Mouse (Mus musculus) G1E (cell line): ENCODE measurements around the gene 4933414I15Rik. TPM values are rescaled to one million over a fixed set of nuclear protein-coding genes. Genes with fewer than 3 reads are reported as not detected.

Experiments
- ATAC-seq: 2 replicates; pipeline ENCODE4 v1.8.0; 2016; ENCODE audit warnings: mild to moderate bottlenecking; ENCODE audit not compliant: insufficient number of reproducible peaks, poor library complexity, low FRiP score, severe bottlenecking; ENCODE audit errors: extremely low read depth
- DNase-seq: peaks from one replicate; pipeline ENCODE4 v3.0.0; 2012; ENCODE audit warnings: low spot score
- H3K27me3 ChIP-seq: 2 replicates; pipeline ENCODE4 v1.6.1; 2012; ENCODE audit warnings: mild to moderate bottlenecking, low read length, inconsistent platforms; ENCODE audit not compliant: insufficient read depth
- H3K36me3 ChIP-seq: replicated peaks from 2 replicates; pipeline ENCODE3; 2012; ENCODE audit warnings: mild to moderate bottlenecking, inconsistent platforms
- H3K4me1 ChIP-seq: 2 replicates; pipeline ENCODE4 v1.6.1; 2012; ENCODE audit warnings: low read depth, low read length, inconsistent platforms, mixed read lengths; ENCODE audit not compliant: insufficient read depth
- H3K4me3 ChIP-seq: 2 replicates; pipeline ENCODE4 v1.5.1; 2012; ENCODE audit warnings: low read depth, mild to moderate bottlenecking, inconsistent platforms, low read length, moderate library complexity, mixed read lengths
- H3K9me3 ChIP-seq: replicated peaks from 2 replicates; pipeline ENCODE4 v1.6.1; 2012; ENCODE audit warnings: inconsistent platforms
- CTCF ChIP-seq: IDR thresholded peaks from 2 replicates; pipeline ENCODE4 v1.5.1; 2012; ENCODE audit warnings: low read depth, low read length, inconsistent platforms, mixed read lengths
- GATA1 ChIP-seq: IDR thresholded peaks from 2 replicates; pipeline ENCODE4 v1.6.1; 2012; ENCODE audit warnings: borderline replicate concordance, low read length, inconsistent platforms, mixed read lengths
- GATA2 ChIP-seq: IDR thresholded peaks from 2 replicates; pipeline ENCODE4 v1.6.1; 2012; ENCODE audit warnings: low read depth, low read length, inconsistent platforms, borderline replicate concordance
- POLR2AphosphoS5 ChIP-seq: IDR thresholded peaks from 2 replicates; pipeline ENCODE4 v1.6.1; 2012; ENCODE audit warnings: low read depth, low read length, inconsistent platforms; ENCODE audit not compliant: insufficient replicate concordance
- TAL1 ChIP-seq: conservative IDR thresholded peaks from 2 replicates; pipeline ENCODE4 v1.6.1; 2012; ENCODE audit warnings: low read depth, low read length, inconsistent platforms, mixed read lengths
- polyA plus RNA-seq: library from polyadenylated mRNA; stranded (reverse); fragments of >175 nt; gene quantifications from 2 replicates; pipeline ENCODE4 v1.2.3, GENCODE M21; 2012
- total RNA-seq, 2 experiments: library from RNA; stranded (forward) in 1 of 2; stranded (reverse) in 1 of 2; fragments of 200-1000 nt in 1 of 2; fragments of >200 nt in 1 of 2; fragmentation: Nextera tagmentation in 1 of 2; gene quantifications; 2 replicates each; pipeline ENCODE4 v1.2.3; 2014 to 2017

4933414I15Rik gene
- total and polyA plus RNA-seq, 3 experiments = not detected

DNA sequence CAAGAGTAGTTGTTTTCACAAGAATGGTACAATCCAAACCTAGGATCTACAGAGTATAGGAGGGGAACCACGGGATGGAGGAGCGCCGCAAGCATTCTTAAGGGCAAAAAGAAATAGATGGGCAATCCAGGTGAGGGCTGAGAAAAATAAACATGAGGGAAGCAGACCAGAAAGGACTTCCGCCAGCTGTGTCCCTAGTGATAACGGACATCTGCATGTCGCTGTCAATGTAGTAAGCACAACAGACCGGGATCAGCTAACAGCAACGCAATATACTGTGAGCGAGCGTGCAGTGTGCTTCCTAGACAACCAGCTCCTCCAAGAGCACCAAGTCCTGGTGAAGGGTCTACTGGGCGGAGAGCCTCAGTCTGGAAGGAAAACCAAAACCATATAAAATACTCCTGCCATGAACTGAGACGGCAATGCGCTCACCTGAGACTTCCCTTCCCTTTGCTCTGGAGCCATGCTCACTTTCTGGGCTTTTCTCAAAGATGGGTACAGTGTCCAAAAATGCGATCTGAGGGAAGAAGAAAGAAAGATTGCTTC lies 13.0 kb downstream of the 4933414I15Rik start:
- H3K9me3 ChIP-seq = peaks cover 52% of the 10 kb centered on the region
- no peaks in the 10 kb centered on the region for H3K27me3 ChIP-seq
- no peaks in the 10 kb centered on the region for H3K4me1 ChIP-seq
- H3K4me3 ChIP-seq = no peak overlapping the region
- ATAC-seq (no peak), DNase-seq (no peak)
- H3K36me3 ChIP-seq = no peaks in the 10 kb centered on the region
- TF ChIP-seq CTCF = no peak
- no peak for TF ChIP-seq GATA2

DNA sequence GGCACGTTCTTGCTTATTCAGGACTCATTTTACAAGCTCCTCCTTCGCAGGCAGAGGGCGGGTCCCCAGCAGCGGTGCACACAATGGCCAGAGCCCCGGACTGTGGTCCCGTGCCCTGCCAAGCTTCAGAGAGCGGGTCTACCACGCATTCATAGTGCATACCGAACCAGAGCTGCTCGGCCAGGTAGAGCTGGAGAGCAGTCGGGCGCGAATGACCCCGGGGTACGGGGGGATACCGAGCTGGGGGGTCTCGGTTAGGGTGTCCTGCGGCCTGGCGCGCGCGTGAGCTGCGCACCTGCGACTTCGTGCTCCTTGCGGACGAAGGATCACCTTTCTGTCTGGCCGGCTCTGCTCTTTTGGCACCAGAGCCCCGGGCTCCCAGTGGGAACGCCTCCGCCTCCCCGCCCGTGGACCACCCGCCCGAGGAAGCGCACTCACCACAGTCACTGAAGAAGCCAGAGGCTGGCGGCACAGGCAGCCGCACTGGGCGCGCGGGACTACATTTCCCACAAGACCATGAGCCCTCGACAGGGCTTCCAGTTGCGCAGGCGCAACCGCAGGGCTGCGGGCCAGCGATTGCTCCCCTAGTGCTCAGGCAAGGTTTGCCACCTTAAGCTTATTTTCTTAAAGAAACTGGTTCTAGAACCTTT lies 27.8 kb downstream of the 4933414I15Rik start, which contains the start of gene Zfp2:
Gene Zfp2, minus strand, starts transcription at position 495 of the 650 bp plus-strand sequence.
- Histone ChIP-seq H3K4me1 (no peaks in the 10 kb centered on the region), H3K27me3 (no peaks in the 10 kb centered on the region), H3K4me3 (no peak within 1 kb of the TSS), H3K9me3 (peaks cover 41% of the 10 kb centered on the region), H3K36me3 (no peaks in the 10 kb centered on the region)
- ATAC-seq (no peak), DNase-seq (no peak)
- TF ChIP-seq POLR2AphosphoS5 = no peak
- TF ChIP-seq GATA1 = no peak
- TF ChIP-seq CTCF = no peak
- TF ChIP-seq TAL1 = no peak
- no peak for TF ChIP-seq GATA2

DNA sequence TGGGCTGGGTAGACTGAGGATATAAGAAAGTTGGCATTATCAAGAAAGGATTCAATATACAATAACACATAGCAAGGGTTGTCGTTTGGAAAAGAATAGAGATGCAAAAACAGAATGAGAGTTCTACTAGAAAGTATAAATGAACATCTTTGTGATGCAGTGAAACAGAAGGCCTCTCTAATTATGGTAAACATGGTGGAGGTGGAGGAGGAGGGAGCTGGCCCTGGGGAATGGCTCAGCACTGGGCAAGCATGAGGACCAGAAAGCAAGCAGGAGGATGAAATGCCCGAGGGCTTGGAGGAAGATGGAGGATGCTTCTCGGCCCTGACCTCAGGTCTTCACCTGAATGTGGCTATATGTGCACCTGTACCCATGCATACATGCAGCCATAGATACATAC lies 29.1 kb downstream of the 4933414I15Rik start:
- ATAC-seq = no peak
- no peaks in the 10 kb centered on the region for H3K27me3 ChIP-seq
- peaks cover 49% of the 10 kb centered on the region for H3K9me3 ChIP-seq
- H3K36me3 ChIP-seq = no peaks in the 10 kb centered on the region
- no peak overlapping the region for H3K4me3 ChIP-seq
- TF ChIP-seq GATA1 = no peak
- TF ChIP-seq CTCF = no peak
- no peak for TF ChIP-seq GATA2
- no peak for TF ChIP-seq TAL1
- no peak for TF ChIP-seq POLR2AphosphoS5
- no peaks in the 10 kb centered on the region for H3K4me1 ChIP-seq
- no peak for DNase-seq

DNA sequence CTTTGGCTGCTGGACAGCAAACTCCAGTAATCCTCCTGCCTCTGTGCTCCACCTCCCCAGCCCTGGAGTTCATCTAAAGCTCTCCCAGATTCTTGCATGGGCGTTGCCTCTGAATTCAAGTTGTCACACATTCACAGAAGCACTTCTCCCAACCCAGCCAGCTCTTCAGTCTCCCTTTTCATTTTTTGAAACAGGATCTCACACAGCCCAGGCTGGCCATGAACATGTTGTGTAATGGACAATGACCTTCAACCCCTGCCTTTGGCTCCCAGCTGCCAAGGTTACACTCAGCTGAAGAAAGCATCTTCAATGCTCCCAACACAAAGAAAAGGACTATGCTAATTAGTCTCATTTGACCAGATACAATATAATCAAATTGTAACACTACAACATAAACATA lies 30.3 kb downstream of the 4933414I15Rik start:
- H3K27me3 ChIP-seq = no peaks in the 10 kb centered on the region
- ATAC-seq (no peak), DNase-seq (no peak)
- H3K36me3 ChIP-seq = no peaks in the 10 kb centered on the region
- no peaks in the 10 kb centered on the region for H3K4me1 ChIP-seq
- TF ChIP-seq GATA2 (no peak), POLR2AphosphoS5 (no peak), TAL1 (no peak), GATA1 (no peak), CTCF (no peak)
- H3K4me3 ChIP-seq = no peak overlapping the region
- peaks cover 56% of the 10 kb centered on the region for H3K9me3 ChIP-seq

DNA sequence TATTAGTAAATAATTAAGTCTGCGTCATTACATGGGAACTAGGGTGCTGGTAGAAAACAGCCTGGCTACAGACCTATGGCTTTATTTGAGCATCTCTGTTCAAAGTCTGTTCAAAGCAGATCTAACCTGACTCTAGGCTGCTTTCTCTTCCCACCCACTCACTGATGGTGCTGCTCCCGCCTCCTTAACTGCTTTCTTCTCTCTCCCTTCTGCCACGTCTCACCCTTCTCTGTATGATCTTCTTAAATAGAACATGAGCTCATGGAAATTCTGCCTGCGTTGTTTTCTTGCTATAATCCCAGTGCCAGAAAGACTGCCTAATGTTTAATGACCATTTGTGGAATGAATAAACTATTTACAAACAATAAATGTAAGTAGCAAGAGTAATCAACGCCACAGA lies 35.4 kb downstream of the 4933414I15Rik start:
- Histone ChIP-seq H3K36me3 (no peaks in the 10 kb centered on the region), H3K27me3 (no peaks in the 10 kb centered on the region), H3K9me3 (peaks cover 49% of the 10 kb centered on the region), H3K4me1 (no peaks in the 10 kb centered on the region), H3K4me3 (no peak overlapping the region)
- no peak for TF ChIP-seq CTCF
- no peak for TF ChIP-seq GATA2
- ATAC-seq (no peak), DNase-seq (no peak)

DNA sequence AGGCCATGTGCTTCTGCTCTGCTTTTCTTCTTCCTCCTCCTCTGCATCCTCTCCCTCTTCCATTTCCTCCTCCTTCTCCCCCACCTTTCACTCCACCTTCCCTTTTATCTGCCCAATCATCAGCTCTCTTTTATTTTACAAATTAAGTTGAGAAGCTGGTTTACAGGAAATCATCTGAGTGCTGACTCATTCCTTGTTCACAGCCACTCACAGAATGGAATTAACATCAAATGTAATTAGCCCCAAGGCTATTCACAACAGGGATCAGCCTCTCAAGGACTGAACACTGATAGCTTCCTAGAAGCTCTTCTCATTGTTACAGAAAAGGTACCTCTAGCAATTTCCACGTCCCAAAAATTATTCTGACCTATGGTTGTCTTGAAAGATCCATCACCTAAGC lies 46.2 kb downstream of the 4933414I15Rik start:
- ATAC-seq (no peak), DNase-seq (no peak)
- no peak overlapping the region for H3K4me3 ChIP-seq
- H3K27me3 ChIP-seq = no peaks in the 10 kb centered on the region
- no peaks in the 10 kb centered on the region for H3K36me3 ChIP-seq
- H3K9me3 ChIP-seq = peaks cover 47% of the 10 kb centered on the region
- H3K4me1 ChIP-seq = no peaks in the 10 kb centered on the region
- no peak for TF ChIP-seq CTCF
- no peak for TF ChIP-seq GATA2
- no peak for TF ChIP-seq TAL1
- TF ChIP-seq POLR2AphosphoS5 = no peak
- no peak for TF ChIP-seq GATA1

DNA sequence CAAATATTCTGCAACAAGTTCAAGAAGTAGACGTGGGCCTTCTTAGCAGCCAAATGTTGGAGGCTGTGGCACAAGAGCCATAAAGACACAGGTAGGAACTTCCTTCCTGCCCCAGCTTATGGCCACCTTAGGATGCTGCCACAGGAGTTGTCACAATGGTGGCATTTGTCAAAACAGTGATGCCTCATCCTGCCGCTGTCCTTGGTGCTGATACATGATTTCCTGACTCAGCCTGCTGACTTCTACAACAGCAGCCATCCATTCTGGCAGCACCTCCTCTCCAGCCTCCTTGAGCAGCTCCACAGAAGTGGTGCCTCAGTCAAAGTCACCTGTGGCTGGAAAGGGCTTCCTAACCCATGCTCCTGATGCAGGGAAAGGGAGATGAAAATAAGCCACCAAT lies 51.1 kb downstream of the 4933414I15Rik start:
- no peak for DNase-seq
- Histone ChIP-seq H3K36me3 (no peaks in the 10 kb centered on the region), H3K4me3 (no peak overlapping the region), H3K4me1 (no peaks in the 10 kb centered on the region), H3K27me3 (no peaks in the 10 kb centered on the region), H3K9me3 (peaks cover 41% of the 10 kb centered on the region)
- ATAC-seq = no peak
- TF ChIP-seq POLR2AphosphoS5 = no peak
- TF ChIP-seq TAL1 = no peak

Other genes starting within 250 kb of the 4933414I15Rik start
- not detected in 2 replicates for gene Zfp354c, start 116.0 kb downstream of the 4933414I15Rik start, total RNA-seq (2014; fragmentation: Nextera tagmentation)
- under 0.01 and 0.12 TPM in 2 replicates for gene Zfp354c, start 116.0 kb downstream of the 4933414I15Rik start, total RNA-seq (2017)
- not detected in 2 replicates for gene Zfp354c, start 116.0 kb downstream of the 4933414I15Rik start, polyA plus RNA-seq
- not detected in 2 replicates for gene Zfp879, start 102.2 kb downstream of the 4933414I15Rik start, total RNA-seq (2014; fragmentation: Nextera tagmentation)
- 0.05 TPM in 1 of 2 replicates, not detected in the other for gene Zfp879, start 102.2 kb downstream of the 4933414I15Rik start, total RNA-seq (2017)
- gene Zfp879, start 102.2 kb downstream of the 4933414I15Rik start, polyA plus RNA-seq = not detected in 2 replicates
- gene Grm6, start 93.1 kb downstream of the 4933414I15Rik start, total RNA-seq (2014; fragmentation: Nextera tagmentation) = not detected in 2 replicates
- gene Grm6, start 93.1 kb downstream of the 4933414I15Rik start, total RNA-seq (2017) = 0.05 TPM in 1 of 2 replicates, not detected in the other
- 0.01 TPM in 1 of 2 replicates, not detected in the other for gene Grm6, start 93.1 kb downstream of the 4933414I15Rik start, polyA plus RNA-seq
- not detected in 2 replicates for gene Zfp454, start 56.1 kb downstream of the 4933414I15Rik start, total RNA-seq (2014; fragmentation: Nextera tagmentation)
- 0.11 TPM in 1 of 2 replicates, not detected in the other for gene Zfp454, start 56.1 kb downstream of the 4933414I15Rik start, total RNA-seq (2017)
- not detected in 2 replicates for gene Zfp454, start 56.1 kb downstream of the 4933414I15Rik start, polyA plus RNA-seq
- gene Zfp2, start 27.6 kb downstream of the 4933414I15Rik start, total RNA-seq (2014; fragmentation: Nextera tagmentation) = not detected in 2 replicates
- gene Zfp2, start 27.6 kb downstream of the 4933414I15Rik start, total RNA-seq (2017) = not detected in 2 replicates
- gene Zfp2, start 27.6 kb downstream of the 4933414I15Rik start, polyA plus RNA-seq = not detected in 2 replicates
- gene Zfp354b, start 12.1 kb downstream of the 4933414I15Rik start, total RNA-seq (2014; fragmentation: Nextera tagmentation) = not detected in 2 replicates
- gene Zfp354b, start 12.1 kb downstream of the 4933414I15Rik start, total RNA-seq (2017) = 0.11 and 0.12 TPM in 2 replicates
- gene Zfp354b, start 12.1 kb downstream of the 4933414I15Rik start, polyA plus RNA-seq = not detected in 2 replicates
- gene Prop1, start 10.0 kb upstream of the 4933414I15Rik start, total RNA-seq (2014; fragmentation: Nextera tagmentation) = not detected in 2 replicates
- gene Prop1, start 10.0 kb upstream of the 4933414I15Rik start, total RNA-seq (2017) = not detected in 2 replicates
- not detected in 2 replicates for gene Prop1, start 10.0 kb upstream of the 4933414I15Rik start, polyA plus RNA-seq
- gene Olfr1378, start 22.8 kb upstream of the 4933414I15Rik start, total RNA-seq (2014; fragmentation: Nextera tagmentation) = not detected in 2 replicates
- gene Olfr1378, start 22.8 kb upstream of the 4933414I15Rik start, total RNA-seq (2017) = 0.06 and 0.16 TPM in 2 replicates
- not detected in 2 replicates for gene Olfr1378, start 22.8 kb upstream of the 4933414I15Rik start, polyA plus RNA-seq
- gene Olfr1377, start 38.2 kb upstream of the 4933414I15Rik start, total RNA-seq (2014; fragmentation: Nextera tagmentation) = not detected in 2 replicates
- gene Olfr1377, start 38.2 kb upstream of the 4933414I15Rik start, total RNA-seq (2017) = 0.38 TPM in 1 of 2 replicates, not detected in the other
- gene Olfr1377, start 38.2 kb upstream of the 4933414I15Rik start, polyA plus RNA-seq = not detected in 2 replicates
- gene Olfr51, start 59.8 kb upstream of the 4933414I15Rik start, total RNA-seq (2014; fragmentation: Nextera tagmentation) = not detected in 2 replicates
- gene Olfr51, start 59.8 kb upstream of the 4933414I15Rik start, total RNA-seq (2017) = 0.11 TPM in 1 of 2 replicates, not detected in the other
- gene Olfr51, start 59.8 kb upstream of the 4933414I15Rik start, polyA plus RNA-seq = not detected in 2 replicates
- not detected in 2 replicates for gene Olfr54, start 70.5 kb upstream of the 4933414I15Rik start, total RNA-seq (2014; fragmentation: Nextera tagmentation)
- 0.05 and 0.06 TPM in 2 replicates for gene Olfr54, start 70.5 kb upstream of the 4933414I15Rik start, total RNA-seq (2017)
- not detected in 2 replicates for gene Olfr54, start 70.5 kb upstream of the 4933414I15Rik start, polyA plus RNA-seq
- gene Olfr1375, start 104.3 kb upstream of the 4933414I15Rik start, total RNA-seq (2014; fragmentation: Nextera tagmentation) = not detected in 2 replicates
- not detected in 2 replicates for gene Olfr1375, start 104.3 kb upstream of the 4933414I15Rik start, total RNA-seq (2017)
- not detected in 2 replicates for gene Olfr1375, start 104.3 kb upstream of the 4933414I15Rik start, polyA plus RNA-seq
- not detected in 2 replicates for gene Zfp354a, start 115.5 kb upstream of the 4933414I15Rik start, total RNA-seq (2014; fragmentation: Nextera tagmentation)
- gene Zfp354a, start 115.5 kb upstream of the 4933414I15Rik start, total RNA-seq (2017) = 0.23 TPM in 1 of 2 replicates, not detected in the other
- not detected in 2 replicates for gene Zfp354a, start 115.5 kb upstream of the 4933414I15Rik start, polyA plus RNA-seq